Mouse (Mus musculus) gastrocnemius, adult 2 months (tissue): Measurements from ENCODE around the gene Ugt2b34. TPM values are rescaled to one million over a fixed set of nuclear protein-coding genes. Genes with fewer than 3 reads are reported as not detected.
A peak's percentile ranks its signal among the peaks of the same experiment; 100 is the strongest.
"Not testable (repeated sequence)": the region's sequence is repeated elsewhere in the genome, so short reads cannot be mapped to it uniquely, and the experiment has no call there.

Experiments used
- DNase-seq: peaks from one replicate; pipeline ENCODE4 v3.0.0; 2022
- H3K27ac ChIP-seq: fragments of 200-600 bp; 2 replicates; pipeline ENCODE4 v1.8.1; 2022; ENCODE audit warnings: mild to moderate bottlenecking
- H3K4me3 ChIP-seq: fragments of 200-600 bp; 2 replicates; pipeline ENCODE4 v1.8.1; 2022; ENCODE audit warnings: mild to moderate bottlenecking, moderate library complexity
- CTCF ChIP-seq: fragments of 200-600 bp; IDR thresholded peaks from 2 replicates; pipeline ENCODE4 v1.8.1; 2022; ENCODE audit warnings: antibody characterized with exemption, mild to moderate bottlenecking, moderate library complexity
- intact Hi-C: fragments of 180-260 bp; cut with DNase I; formaldehyde crosslinking; loops from one replicate; pipeline ENCODE4 v1.15.1; 2025
- total RNA-seq, 2 experiments: library from RNA; stranded (reverse); gene quantifications; 2 replicates each; pipeline ENCODE4 v1.2.3; 2021

The Ugt2b34 gene
- total RNA-seq, 2 experiments from 2014 or later: not detected

DNA sequence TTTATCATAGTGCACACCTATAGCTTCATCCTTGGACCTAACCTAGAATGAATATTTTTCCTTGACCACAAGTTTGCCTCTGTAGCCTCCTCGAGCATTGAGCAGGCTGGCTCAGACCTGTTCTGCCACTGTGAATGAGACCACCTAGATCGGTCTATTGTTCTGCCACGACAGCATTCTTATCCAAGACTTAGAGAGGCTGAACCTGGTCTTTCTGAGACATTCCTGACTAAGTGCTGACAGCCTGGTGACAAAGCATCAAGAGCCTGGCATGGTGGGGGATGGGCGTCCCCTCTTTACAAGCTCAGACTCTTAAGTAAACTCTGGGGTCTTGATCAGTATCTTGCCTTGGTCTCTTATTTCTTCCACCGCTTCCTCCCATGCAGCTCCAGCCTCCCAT, 55.1 kb downstream of the Ugt2b34 start:
- no peak for DNase-seq
- no peak overlapping the region for H3K4me3 ChIP-seq
- intact Hi-C loops: no loop called here
- no peak overlapping the region for H3K27ac ChIP-seq
- TF ChIP-seq CTCF: no peak

DNA sequence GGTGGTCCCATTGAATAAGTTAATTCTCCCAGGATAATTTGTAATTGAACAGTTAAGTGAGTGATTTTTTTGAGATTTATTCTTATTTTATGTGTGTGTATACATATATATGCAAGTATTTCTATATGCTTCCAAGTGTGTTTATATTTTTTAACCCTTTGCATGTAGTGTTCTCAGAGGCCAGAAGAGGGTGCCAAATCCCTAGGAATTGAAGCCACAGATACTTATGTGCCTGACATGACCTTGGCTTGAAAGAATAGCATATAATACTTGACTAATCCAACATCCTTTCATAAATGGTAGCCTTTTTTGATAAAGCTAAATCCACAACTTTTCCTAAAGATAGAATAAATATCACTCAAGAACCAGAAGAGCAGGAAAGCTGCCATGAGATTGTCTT, 56.6 kb downstream of the Ugt2b34 start:
- DNase-seq: no peak
- no peak for TF ChIP-seq CTCF
- intact Hi-C loops: no loop called here
- Histone ChIP-seq H3K4me3 (no peak overlapping the region), H3K27ac (no peak overlapping the region)

DNA sequence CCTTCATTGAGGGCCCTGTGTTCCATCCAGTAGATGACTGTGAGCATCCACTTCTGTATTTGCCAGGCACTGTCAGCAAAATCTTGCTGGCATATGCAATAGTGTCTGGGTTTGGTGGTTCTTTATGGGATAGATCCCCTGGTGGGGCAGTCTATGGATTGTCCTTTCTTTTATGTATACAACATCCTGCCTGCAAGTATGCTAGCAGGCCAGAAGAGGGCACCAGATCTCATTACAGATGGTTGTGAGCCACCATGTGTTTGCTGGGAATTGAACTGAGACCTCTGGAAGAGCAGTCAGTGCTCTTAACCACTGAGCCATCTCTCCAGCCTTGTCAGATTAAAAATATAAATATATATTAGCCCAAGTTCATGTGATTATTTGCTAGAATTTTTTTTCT, 65.5 kb downstream of the Ugt2b34 start:
- H3K27ac ChIP-seq, DNase-seq, H3K4me3 ChIP-seq, intact Hi-C loops: not testable (repeated sequence)
- TF ChIP-seq CTCF: peak; percentile 10; the same call in 1 of the 2 replicates

DNA sequence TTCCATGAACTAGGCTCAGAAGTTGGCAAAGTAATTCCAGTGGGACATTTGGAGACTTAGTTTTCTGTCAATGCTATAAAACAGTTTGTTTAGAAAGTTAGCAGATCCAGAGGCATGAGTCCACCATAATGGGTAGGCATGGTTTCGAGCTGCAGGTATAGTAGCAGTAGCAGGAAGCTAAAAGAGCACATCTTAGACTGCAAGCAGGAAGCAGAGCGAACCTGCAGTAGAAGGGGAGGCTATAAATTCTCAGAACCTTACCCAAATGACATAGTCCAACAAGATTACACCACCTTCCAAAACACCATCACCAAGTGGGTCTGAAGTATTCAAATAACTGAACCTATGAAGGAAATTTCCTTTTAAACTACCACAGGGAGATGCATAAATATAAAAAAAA, 66.5 kb downstream of the Ugt2b34 start:
- Histone ChIP-seq H3K4me3 (no peak overlapping the region), H3K27ac (no peak overlapping the region)
- DNase-seq: no peak
- TF ChIP-seq CTCF: no peak
- intact Hi-C loops: no loop called here

Other genes with a start within 250 kb of the Ugt2b34 start
- not detected for gene Tmprss11b, start 230.6 kb downstream of the Ugt2b34 start, total RNA-seq
- gene Tmprss11e, start 161.1 kb downstream of the Ugt2b34 start, total RNA-seq: not detected
- gene Ythdc1, start 102.7 kb downstream of the Ugt2b34 start, total RNA-seq: 10 to 100 TPM; 29.1 to 29.2 TPM
- not detected for gene Ugt2b1, start 19.6 kb upstream of the Ugt2b34 start, total RNA-seq
- gene Ugt2b35, start 93.9 kb upstream of the Ugt2b34 start, total RNA-seq: not detected
- not detected for gene Ugt2b36, start 185.6 kb upstream of the Ugt2b34 start, total RNA-seq
- not detected for gene Ugt2b5, start 233.4 kb upstream of the Ugt2b34 start, total RNA-seq